Mouse (Mus musculus): ENCODE data around the gene Itih2.

GRCm38 (mm10) chr2:10127471-10127870, 3.7 kb downstream of the Itih2 start:
- TF ChIP-seq CTCF (IDR thresholded peaks at IDR 0.05) (no peak), EP300 (IDR thresholded peaks at IDR 0.05; ENCODE audit: insufficient read depth, low read depth, low read length) (no peak), POLR2A (IDR thresholded peaks at IDR 0.05; ENCODE audit: insufficient read depth, low read depth, low read length) (no peak)

Data from heart, adult 2 months (tissue).